Mouse (Mus musculus) MEL (cell line): ENCODE results near the gene Cltb.

Experiments
- CTCF ChIP-seq, 3 experiments: IDR thresholded peaks in 2 of 3; conservative IDR thresholded peaks in 1 of 3; 2 replicates each; pipeline ENCODE4 v1.5.1; 2011 to 2012; ENCODE audit warnings: low read length in 3 of 3, low read depth in 2 of 3, mild to moderate bottlenecking in 2 of 3, improper control_type of control experiment in 1 of 3, inconsistent platforms in 1 of 3, mixed read lengths in 1 of 3, moderate library complexity in 1 of 3; ENCODE audit not compliant: control insufficient read depth in 1 of 3, insufficient read depth in 1 of 3, poor library complexity in 1 of 3, severe bottlenecking in 1 of 3
- GATA1 ChIP-seq: IDR thresholded peaks from 2 replicates; pipeline ENCODE4 v1.6.1; 2011; ENCODE audit warnings: low read depth, low read length, improper control_type of control experiment
- HCFC1 ChIP-seq: IDR thresholded peaks from 2 replicates; pipeline ENCODE4 v1.6.1; 2012; ENCODE audit warnings: low read depth, mild to moderate bottlenecking, inconsistent platforms, low read length, improper control_type of control experiment, moderate library complexity
- NELFE ChIP-seq: IDR thresholded peaks from 2 replicates; pipeline ENCODE4 v1.6.1; 2011; ENCODE audit warnings: low read depth, low read length, improper control_type of control experiment
- POLR2A ChIP-seq, 2 experiments: IDR thresholded peaks; 2 replicates each; pipeline ENCODE4 v1.6.1; 2011 to 2012; ENCODE audit warnings: low read length in 2 of 2, mild to moderate bottlenecking in 2 of 2, control low read depth in 1 of 2, improper control_type of control experiment in 1 of 2, low read depth in 1 of 2, moderate library complexity in 1 of 2; ENCODE audit not compliant: control insufficient read depth in 1 of 2, insufficient read depth in 1 of 2, poor library complexity in 1 of 2
- TAL1 ChIP-seq: IDR thresholded peaks from 2 replicates; pipeline ENCODE4 v1.6.1; 2012; ENCODE audit warnings: mild to moderate bottlenecking, inconsistent platforms, low read length, moderate library complexity, mixed read lengths
- TCF12 ChIP-seq: IDR thresholded peaks from 2 replicates; pipeline ENCODE4 v1.6.1; 2014; ENCODE audit warnings: low read depth, mild to moderate bottlenecking, inconsistent platforms, low read length, improper control_type of control experiment, moderate library complexity
- USF2 ChIP-seq, 2 experiments: IDR thresholded peaks; 2 replicates each; pipeline ENCODE4 v1.6.1; 2011 to 2012; ENCODE audit warnings: improper control_type of control experiment in 2 of 2, low read length in 2 of 2, borderline replicate concordance in 1 of 2, inconsistent platforms in 1 of 2, low read depth in 1 of 2, mild to moderate bottlenecking in 1 of 2; ENCODE audit not compliant: insufficient read depth in 1 of 2
- ZNF384 ChIP-seq: IDR thresholded peaks from 2 replicates; pipeline ENCODE4 v1.6.1; 2012; ENCODE audit warnings: low read depth, mild to moderate bottlenecking, inconsistent platforms, low read length, improper control_type of control experiment

- TF ChIP-seq ZNF384 (no peak), NELFE (no peak), TAL1 (no peak), HCFC1 (no peak), CTCF (IDR thresholded peaks at IDR 0.05 in 2 of 3, conservative IDR thresholded peaks at IDR 0.05 in 1 of 3; ENCODE audit: control insufficient read depth in 1 of 3, insufficient read depth in 1 of 3, low read depth in 2 of 3, low read length in 3 of 3, poor library complexity in 1 of 3, severe bottlenecking in 1 of 3) (no peak), TCF12 (no peak), USF2 (IDR thresholded peaks at IDR 0.05; ENCODE audit: borderline replicate concordance in 1 of 2, insufficient read depth in 1 of 2, low read depth in 1 of 2, low read length in 2 of 2) (no peak), POLR2A (IDR thresholded peaks at IDR 0.05; ENCODE audit: control insufficient read depth in 1 of 2, insufficient read depth in 1 of 2, low read depth in 1 of 2, low read length in 2 of 2, poor library complexity in 1 of 2) (no peak; a peak in 1 of 4 replicates), GATA1 (no peak)
Observed at GRCm38 (mm10) chr13:54582860-54583259, 28.3 kb downstream of the Cltb start.
